Mouse (Mus musculus) testis, adult 2 months (tissue): ENCODE data around the gene Apba3. TPM values are rescaled to one million over a fixed set of nuclear protein-coding genes. Genes with fewer than 3 reads are reported as not detected.

Experiments
- H3K27ac ChIP-seq: fragments of 200-500 bp; 2 replicates; pipeline ENCODE4 v1.5.1; 2012; ENCODE audit warnings: low read depth, low read length; ENCODE audit not compliant: control insufficient read depth, insufficient read depth
- H3K27me3 ChIP-seq: fragments of 200-500 bp; 2 replicates; pipeline ENCODE4 v1.6.1; 2012; ENCODE audit warnings: mild to moderate bottlenecking, low read length, moderate library complexity; ENCODE audit not compliant: control insufficient read depth, insufficient read depth
- H3K36me3 ChIP-seq: fragments of 200-500 bp; 2 replicates; pipeline ENCODE4 v1.6.1; 2012; ENCODE audit warnings: mild to moderate bottlenecking, low read length; ENCODE audit not compliant: control insufficient read depth, insufficient read depth
- H3K4me1 ChIP-seq: fragments of 200-500 bp; 2 replicates; pipeline ENCODE4 v1.6.1; 2012; ENCODE audit warnings: low read length; ENCODE audit not compliant: control insufficient read depth, insufficient read depth
- H3K4me3 ChIP-seq: fragments of 200-500 bp; 2 replicates; pipeline ENCODE4 v1.5.1; 2012; ENCODE audit warnings: low read depth, mild to moderate bottlenecking, low read length, moderate library complexity, mixed read lengths; ENCODE audit not compliant: control insufficient read depth
- CTCF ChIP-seq: fragments of 200-500 bp; IDR thresholded peaks from 2 replicates; pipeline ENCODE4 v1.5.1; 2012; ENCODE audit warnings: low read depth, mild to moderate bottlenecking, inconsistent platforms, low read length, moderate library complexity; ENCODE audit not compliant: control insufficient read depth, insufficient read depth, insufficient replicate concordance
- POLR2A ChIP-seq: fragments of 200-500 bp; IDR thresholded peaks from 2 replicates; pipeline ENCODE4 v1.6.1; 2012; ENCODE audit warnings: low read depth, mild to moderate bottlenecking, inconsistent platforms, low read length, moderate library complexity; ENCODE audit not compliant: control insufficient read depth
- polyA plus RNA-seq: library from polyadenylated mRNA; depleted of rRNA; stranded (reverse); fragments of >200 nt; gene quantifications from 2 replicates; pipeline ENCODE4 v1.2.3, GENCODE M21; 2012

Apba3 gene
- polyA plus RNA-seq, 1 experiment, result 53.5 TPM

- TF ChIP-seq CTCF (no peak), POLR2A (no peak)
- Histone ChIP-seq H3K4me3 (no peak overlapping the region), H3K4me1 (peaks cover 14% of the 10 kb centered on the region), H3K27ac (no peak overlapping the region), H3K27me3 (no peaks in the 10 kb centered on the region), H3K36me3 (no peaks in the 10 kb centered on the region; the same call in 1 of the 2 replicates)
These were observed 5.6 kb downstream of the Apba3 start for GRCm38 (mm10) chr10:81272356-81272755.

GRCm38 (mm10) chr10:81273842-81274241, 7.1 kb downstream of the Apba3 start:
- no peaks in the 10 kb centered on the region; the same call in 1 of the 2 replicates for H3K36me3 ChIP-seq
- TF ChIP-seq POLR2A (no peak), CTCF (no peak)

GRCm38 (mm10) chr10:81277676-81278075, 10.9 kb downstream of the Apba3 start:
- Histone ChIP-seq H3K4me3 (no peak overlapping the region), H3K4me1 (peaks cover 26% of the 10 kb centered on the region), H3K36me3 (no peaks in the 10 kb centered on the region), H3K27ac (no peak overlapping the region), H3K27me3 (no peaks in the 10 kb centered on the region; the same call in 1 of the 2 replicates)
- TF ChIP-seq CTCF (no peak), POLR2A (no peak)

More at GRCm38 (mm10) chr10:81273842-81274241, 7.1 kb downstream of the Apba3 start:
- Histone ChIP-seq H3K4me1 (peaks cover 12% of the 10 kb centered on the region), H3K27ac (no peak overlapping the region), H3K4me3 (no peak overlapping the region), H3K27me3 (no peaks in the 10 kb centered on the region; the same call in 1 of the 2 replicates)

- TF ChIP-seq CTCF (no peak), POLR2A (no peak)
- no peaks in the 10 kb centered on the region for H3K36me3 ChIP-seq
- no peak overlapping the region for H3K4me3 ChIP-seq
- H3K4me1 ChIP-seq, result peaks cover 26% of the 10 kb centered on the region
- H3K27me3 ChIP-seq, result no peaks in the 10 kb centered on the region; the same call in 1 of the 2 replicates
- no peak overlapping the region for H3K27ac ChIP-seq
These were observed 12.7 kb downstream of the Apba3 start for GRCm38 (mm10) chr10:81279496-81279895.

- no peak overlapping the region for H3K27ac ChIP-seq
- H3K4me3 ChIP-seq, result no peak overlapping the region
- H3K4me1 ChIP-seq, result peaks cover 31% of the 10 kb centered on the region
- H3K36me3 ChIP-seq, result no peaks in the 10 kb centered on the region
- TF ChIP-seq POLR2A (no peak), CTCF (no peak)
- no peaks in the 10 kb centered on the region for H3K27me3 ChIP-seq
These were observed 17.4 kb downstream of the Apba3 start for GRCm38 (mm10) chr10:81284189-81284588.

GRCm38 (mm10) chr10:81284719-81285118, 18.0 kb downstream of the Apba3 start:
- no peak overlapping the region for H3K27ac ChIP-seq
- TF ChIP-seq CTCF (no peak), POLR2A (no peak)
- no peaks in the 10 kb centered on the region for H3K27me3 ChIP-seq
- no peak overlapping the region for H3K4me3 ChIP-seq
- peaks cover 30% of the 10 kb centered on the region for H3K4me1 ChIP-seq
- no peaks in the 10 kb centered on the region for H3K36me3 ChIP-seq

GRCm38 (mm10) chr10:81285694-81286450, 19.1 kb downstream of the Apba3 start:
- H3K27ac ChIP-seq, result no peak overlapping the region
- no peaks in the 10 kb centered on the region for H3K27me3 ChIP-seq
- no peak for TF ChIP-seq POLR2A
- TF ChIP-seq CTCF, result no peak
- peak overlapping the region; percentile 69 for H3K4me3 ChIP-seq
- H3K36me3 ChIP-seq, result no peaks in the 10 kb centered on the region
- peaks cover 24% of the 10 kb centered on the region for H3K4me1 ChIP-seq
